Mouse (Mus musculus) erythroblast, embryonic 14.5 days (primary cell): ENCODE measurements around the gene Cd86. TPM values are rescaled to one million over a fixed set of nuclear protein-coding genes. Genes with fewer than 3 reads are reported as not detected.

Experiments
- H3K27me3 ChIP-seq: 2 replicates; pipeline ENCODE4 v1.6.1; 2012; ENCODE audit warnings: inconsistent platforms; ENCODE audit not compliant: control insufficient read depth
- H3K36me3 ChIP-seq: 2 replicates; pipeline ENCODE4 v1.6.1; 2012; ENCODE audit warnings: mild to moderate bottlenecking, inconsistent platforms; ENCODE audit not compliant: control insufficient read depth
- H3K4me1 ChIP-seq: 2 replicates; pipeline ENCODE4 v1.6.1; 2012; ENCODE audit warnings: inconsistent platforms; ENCODE audit not compliant: control insufficient read depth
- H3K4me3 ChIP-seq: replicated peaks from 2 replicates; pipeline ENCODE3; 2012; ENCODE audit warnings: moderate library complexity, mild to moderate bottlenecking, inconsistent platforms
- H3K9me3 ChIP-seq: 2 replicates; pipeline ENCODE4 v1.6.1; 2012; ENCODE audit warnings: low read length, inconsistent platforms, mixed read lengths; ENCODE audit not compliant: control insufficient read depth
- GATA1 ChIP-seq: IDR thresholded peaks from 2 replicates; pipeline ENCODE4 v1.6.1; 2012; ENCODE audit warnings: low read length, inconsistent platforms, mixed read lengths
- TAL1 ChIP-seq: IDR thresholded peaks from 3 replicates; pipeline ENCODE4 v1.6.1; 2012; ENCODE audit warnings: low read length, inconsistent platforms, mixed read lengths
- polyA plus RNA-seq: library from polyadenylated mRNA; stranded (reverse); fragments of >175 nt; gene quantifications from 2 replicates; pipeline ENCODE4 v1.2.3, GENCODE M21; 2012

Cd86 gene
- polyA plus RNA-seq, 1 experiment: not detected

GRCm38 (mm10) chr16:36587971-36588370 lies 77.9 kb downstream of the Cd86 start:
- Histone ChIP-seq H3K4me3 (no peak overlapping the region), H3K4me1 (no peaks in the 10 kb centered on the region), H3K9me3 (no peaks in the 10 kb centered on the region), H3K27me3 (no peaks in the 10 kb centered on the region), H3K36me3 (no peaks in the 10 kb centered on the region)
- TF ChIP-seq GATA1 (no peak), TAL1 (no peak)

- Histone ChIP-seq H3K27me3 (no peaks in the 10 kb centered on the region), H3K4me1 (no peaks in the 10 kb centered on the region), H3K4me3 (no peak overlapping the region), H3K9me3 (no peaks in the 10 kb centered on the region), H3K36me3 (no peaks in the 10 kb centered on the region)
- no peak for TF ChIP-seq TAL1
- TF ChIP-seq GATA1: no peak
These were observed 83.8 kb downstream of the Cd86 start for GRCm38 (mm10) chr16:36582073-36582472.

GRCm38 (mm10) chr16:36571942-36572341 lies 93.9 kb downstream of the Cd86 start:
- no peaks in the 10 kb centered on the region for H3K27me3 ChIP-seq
- H3K36me3 ChIP-seq: no peaks in the 10 kb centered on the region
- H3K4me1 ChIP-seq: no peaks in the 10 kb centered on the region
- TF ChIP-seq TAL1: no peak
- no peak for TF ChIP-seq GATA1
- no peak overlapping the region for H3K4me3 ChIP-seq
- no peaks in the 10 kb centered on the region for H3K9me3 ChIP-seq

DNA sequence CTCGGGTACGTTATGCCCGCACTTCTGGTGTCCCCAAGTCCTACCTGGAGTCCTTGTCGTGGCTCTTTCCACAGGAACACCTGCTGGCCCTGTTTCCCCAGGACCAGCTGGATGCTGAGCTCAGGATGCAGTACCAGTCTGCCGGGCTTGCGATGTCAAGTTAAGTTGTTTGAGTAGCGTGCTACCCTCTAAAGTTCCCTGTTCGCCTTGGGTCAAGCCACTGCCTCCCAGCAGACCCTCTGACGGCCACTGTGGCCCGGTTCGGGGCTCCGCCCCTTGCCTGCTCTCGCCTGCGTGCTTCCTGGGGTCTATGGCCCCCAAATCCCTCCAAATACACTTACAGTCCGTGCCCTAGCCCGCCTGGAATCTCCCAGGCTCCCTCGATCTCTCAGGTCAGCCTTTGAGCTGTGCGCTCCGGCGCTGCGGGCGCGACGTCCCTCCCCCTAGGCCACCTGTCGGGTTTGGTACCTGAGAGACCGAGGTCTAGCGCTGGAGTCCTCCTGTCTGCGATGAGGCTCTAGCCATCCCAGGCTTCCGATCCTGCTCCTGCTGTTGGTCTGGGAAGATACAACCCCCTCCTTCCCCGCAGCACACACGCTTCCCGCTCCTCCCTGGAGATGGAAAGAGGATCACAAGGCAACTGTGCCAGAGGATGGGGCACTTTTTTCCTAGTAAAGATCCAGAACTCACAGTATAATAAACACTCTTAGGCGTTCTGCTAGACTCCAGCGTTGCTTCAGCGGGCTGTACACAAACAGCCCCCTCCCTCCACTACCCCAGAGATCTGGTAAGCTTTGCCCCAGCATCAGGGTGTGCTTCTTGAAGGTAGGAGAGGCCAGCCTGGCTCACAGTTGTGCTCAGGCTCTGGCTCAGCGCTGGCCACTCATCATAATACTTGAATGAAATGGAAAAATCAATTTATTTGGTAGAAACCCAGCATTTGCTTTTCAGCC lies 104.2 kb downstream of the Cd86 start, which contains the start of gene Casr:
Casr (minus strand) TSS at position 756 of the 953 bp plus-strand sequence.
- Histone ChIP-seq H3K4me3 (no peak within 1 kb of the TSS), H3K27me3 (peaks cover 15% of the 10 kb centered on the region), H3K36me3 (no peaks in the 10 kb centered on the region), H3K9me3 (no peaks in the 10 kb centered on the region), H3K4me1 (no peaks in the 10 kb centered on the region)
- TF ChIP-seq TAL1 (no peak), GATA1 (no peak)

GRCm38 (mm10) chr16:36559573-36559972 lies 106.3 kb downstream of the Cd86 start:
- H3K27me3 ChIP-seq: peaks cover 15% of the 10 kb centered on the region
- TF ChIP-seq GATA1 (no peak), TAL1 (no peak)
- no peaks in the 10 kb centered on the region for H3K9me3 ChIP-seq
- H3K4me1 ChIP-seq: no peaks in the 10 kb centered on the region
- no peak overlapping the region for H3K4me3 ChIP-seq
- no peaks in the 10 kb centered on the region for H3K36me3 ChIP-seq

GRCm38 (mm10) chr16:36555672-36556165 lies 110.2 kb downstream of the Cd86 start:
- Histone ChIP-seq H3K27me3 (peaks cover 4% of the 10 kb centered on the region; the same call in 1 of the 2 replicates), H3K4me3 (no peak overlapping the region), H3K4me1 (no peaks in the 10 kb centered on the region), H3K9me3 (peaks cover 10% of the 10 kb centered on the region), H3K36me3 (no peaks in the 10 kb centered on the region)
- TF ChIP-seq GATA1 (no peak), TAL1 (no peak)

Other genes with a start within 250 kb of the Cd86 start
- not detected in 2 replicates for gene Stfa3, start 210.7 kb downstream of the Cd86 start, polyA plus RNA-seq
- not detected in 2 replicates for gene Casr, start 103.9 kb downstream of the Cd86 start, polyA plus RNA-seq
- not detected in 2 replicates for gene Ildr1, start 27.9 kb upstream of the Cd86 start, polyA plus RNA-seq
- 0.14 TPM in 1 of 2 replicates, not detected in the other for gene Slc15a2, start 118.9 kb upstream of the Cd86 start, polyA plus RNA-seq
- 0.08 and 0.23 TPM in 2 replicates for gene Iqcb1, start 162.3 kb upstream of the Cd86 start, polyA plus RNA-seq
- 0.04 TPM in 1 of 2 replicates, not detected in the other for gene Eaf2, start 208.9 kb upstream of the Cd86 start, polyA plus RNA-seq
- 1.5 and 2.3 TPM in 2 replicates for gene Golgb1, start 209.1 kb upstream of the Cd86 start, polyA plus RNA-seq